Mouse (Mus musculus) kidney, postnatal 14 days (tissue): ENCODE measurements around the gene Cdkal1.
A peak's percentile ranks its signal among the peaks of the same experiment; 100 is the strongest.

ENCODE experiments used
- DNase-seq: peaks from one replicate; pipeline ENCODE4 v3.0.0; 2022; ENCODE audit warnings: mixed read lengths

Gene Cdkal1

GRCm38 (mm10) chr13:29574784-29575183 is 280.7 kb downstream of the Cdkal1 start:
- no peak for DNase-seq

DNA sequence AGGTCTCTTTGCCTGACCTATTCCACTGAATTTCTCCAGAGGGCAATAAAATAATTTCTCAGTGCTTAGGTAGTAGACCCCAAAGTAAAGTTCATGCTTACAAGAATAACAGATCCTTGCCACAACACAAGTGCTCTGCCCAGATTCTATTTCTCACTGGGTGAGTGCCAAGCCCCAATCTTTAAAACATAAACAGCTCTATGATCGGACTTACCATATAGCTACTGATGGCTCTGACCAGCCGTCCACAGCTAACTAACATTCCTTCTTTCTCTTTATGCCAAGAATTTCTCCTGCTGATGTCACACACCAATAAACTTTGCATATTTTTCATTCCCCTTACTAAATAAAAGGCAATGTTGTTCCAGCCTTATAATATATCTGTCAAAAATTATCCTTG is 283.0 kb downstream of the Cdkal1 start:
- DNase-seq, result peak; percentile 25

DNA sequence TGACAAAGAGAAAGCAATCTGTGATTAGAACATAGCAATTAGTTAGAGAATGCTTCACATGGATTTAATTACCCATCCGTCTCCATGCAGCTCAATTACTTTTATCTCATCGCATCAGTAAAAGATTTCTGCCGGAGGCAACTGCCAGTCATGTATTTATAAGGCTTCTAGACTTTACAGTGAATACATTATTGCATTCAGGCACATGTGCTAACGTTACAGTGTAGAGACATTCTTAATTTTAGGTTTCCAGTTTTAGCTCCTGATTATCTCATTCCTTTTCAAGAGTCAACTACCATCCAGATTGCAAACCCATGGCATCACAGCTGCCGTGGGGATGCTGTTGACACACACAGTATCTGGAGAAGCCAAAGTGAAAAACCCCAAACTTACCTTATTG is 289.8 kb downstream of the Cdkal1 start:
- no peak for DNase-seq

DNA sequence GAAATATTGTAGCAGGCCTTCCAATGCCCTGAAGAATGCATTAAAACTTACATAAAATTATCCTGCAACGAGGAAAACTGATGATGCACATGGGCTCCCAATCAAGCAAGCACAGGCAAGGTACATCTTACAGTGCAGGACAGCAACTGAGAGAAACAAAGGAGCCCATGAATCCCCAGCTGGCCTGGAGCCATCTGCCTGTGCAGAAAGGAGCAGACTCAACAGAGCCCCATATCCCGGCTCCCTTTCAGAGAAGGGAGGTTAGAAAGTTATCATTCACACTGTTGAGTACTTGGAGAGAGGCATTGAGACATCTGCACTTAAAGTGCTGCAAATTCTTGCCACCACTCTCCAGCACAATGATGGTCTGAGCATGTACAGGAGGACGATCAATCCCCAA is 296.3 kb downstream of the Cdkal1 start:
- no peak for DNase-seq

GRCm38 (mm10) chr13:29555160-29555785 is 300.2 kb downstream of the Cdkal1 start:
- DNase-seq, result no peak

DNA sequence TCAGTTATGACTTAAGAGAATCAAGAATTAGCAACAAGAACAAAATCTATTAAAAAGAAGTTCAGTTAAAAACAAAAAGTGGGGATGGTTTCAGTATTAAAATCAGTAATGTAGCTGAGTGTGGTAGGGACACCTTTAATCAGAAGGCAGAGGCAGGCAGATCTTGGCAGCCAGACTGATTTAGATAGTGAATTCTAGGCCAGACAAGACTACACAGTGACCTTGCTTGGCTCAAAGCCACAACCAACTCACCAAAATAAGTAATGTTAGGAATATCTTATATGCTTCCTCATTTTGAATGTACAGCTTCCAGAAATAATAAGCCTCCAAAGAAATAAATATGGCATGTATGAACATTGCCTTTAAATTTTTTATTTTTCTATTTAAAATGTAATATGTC is 301.7 kb downstream of the Cdkal1 start:
- no peak for DNase-seq

- no peak for DNase-seq
Observed at GRCm38 (mm10) chr13:29552322-29552870, 303.1 kb downstream of the Cdkal1 start.

- no peak for DNase-seq
Observed at GRCm38 (mm10) chr13:29550886-29551285, 304.6 kb downstream of the Cdkal1 start.

GRCm38 (mm10) chr13:29550203-29550602 is 305.3 kb downstream of the Cdkal1 start:
- no peak for DNase-seq

DNA sequence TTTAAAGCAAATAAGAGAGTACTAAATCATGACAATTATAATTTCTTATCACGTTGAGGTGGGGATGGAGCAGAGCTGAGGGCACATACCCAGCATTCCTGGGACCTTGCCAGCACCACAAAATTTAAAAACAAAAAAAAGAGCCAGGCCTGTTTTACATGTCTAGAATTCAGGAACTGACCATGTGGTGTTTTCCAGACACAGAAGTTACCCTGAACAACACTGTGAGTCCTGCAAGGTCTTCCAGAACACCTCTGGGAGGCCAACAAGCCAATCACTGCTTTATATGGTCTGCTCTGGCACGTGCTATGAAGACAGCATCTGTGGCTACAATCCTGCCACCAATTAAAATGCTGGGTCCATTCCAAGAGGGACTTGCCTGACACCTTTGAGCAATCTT is 305.7 kb downstream of the Cdkal1 start:
- DNase-seq, result peak; percentile 69

GRCm38 (mm10) chr13:29537906-29538305 is 317.6 kb downstream of the Cdkal1 start:
- DNase-seq, result no peak

DNA sequence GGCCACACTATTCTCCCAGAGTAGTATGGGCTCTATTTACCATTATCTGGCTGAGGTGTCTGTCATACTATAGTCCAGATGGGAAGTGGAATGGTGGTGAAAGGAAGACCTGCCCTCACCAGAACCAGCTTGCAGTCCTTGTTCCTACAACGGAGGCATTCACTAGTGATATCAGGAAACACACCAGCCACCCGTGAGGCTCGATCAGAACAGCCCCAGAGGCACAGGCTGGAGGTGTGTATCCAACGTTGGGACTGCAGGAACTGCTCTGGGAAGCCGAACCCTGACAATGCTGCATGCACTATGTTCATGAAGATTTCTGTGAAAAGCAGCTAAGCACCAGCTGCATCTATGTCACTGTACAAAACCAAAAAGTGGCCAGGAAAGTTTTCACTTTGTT is 321.9 kb downstream of the Cdkal1 start:
- DNase-seq, result no peak

GRCm38 (mm10) chr13:29528344-29528743 is 327.1 kb downstream of the Cdkal1 start:
- no peak for DNase-seq

GRCm38 (mm10) chr13:29521321-29521720 is 334.2 kb downstream of the Cdkal1 start:
- no peak for DNase-seq

DNA sequence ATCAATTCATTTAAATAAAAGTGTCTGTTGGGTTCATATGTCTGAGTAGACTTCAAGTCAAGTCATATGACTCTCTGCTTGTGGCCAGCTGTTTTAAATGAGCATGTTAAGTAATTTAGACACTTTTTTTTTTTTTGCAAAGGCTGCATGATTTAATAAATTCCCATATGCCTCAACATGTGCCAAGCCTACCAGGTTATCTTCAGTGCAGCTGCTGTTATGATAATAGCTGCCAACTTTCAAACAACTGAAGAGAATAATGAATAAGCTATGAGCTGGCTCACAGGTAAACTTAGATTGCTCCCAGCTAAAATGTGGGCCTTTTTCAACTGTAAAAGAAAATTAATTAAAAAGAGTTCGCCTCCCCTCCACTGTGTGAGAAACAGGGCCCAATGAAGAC is 341.4 kb downstream of the Cdkal1 start:
- DNase-seq, result no peak

- peak; percentile 17 for DNase-seq
Observed at GRCm38 (mm10) chr13:29504861-29505568, 350.5 kb downstream of the Cdkal1 start.

GRCm38 (mm10) chr13:29503147-29504044 is 352.1 kb downstream of the Cdkal1 start:
- peak; percentile 21 for DNase-seq

GRCm38 (mm10) chr13:29502481-29503146 is 352.9 kb downstream of the Cdkal1 start:
- no peak for DNase-seq

- DNase-seq, result no peak
Observed at GRCm38 (mm10) chr13:29501173-29501572, 354.3 kb downstream of the Cdkal1 start.

- no peak for DNase-seq
Observed at GRCm38 (mm10) chr13:29499750-29500149, 355.7 kb downstream of the Cdkal1 start.

- no peak for DNase-seq
Observed at GRCm38 (mm10) chr13:29497286-29497685, 358.2 kb downstream of the Cdkal1 start.

DNA sequence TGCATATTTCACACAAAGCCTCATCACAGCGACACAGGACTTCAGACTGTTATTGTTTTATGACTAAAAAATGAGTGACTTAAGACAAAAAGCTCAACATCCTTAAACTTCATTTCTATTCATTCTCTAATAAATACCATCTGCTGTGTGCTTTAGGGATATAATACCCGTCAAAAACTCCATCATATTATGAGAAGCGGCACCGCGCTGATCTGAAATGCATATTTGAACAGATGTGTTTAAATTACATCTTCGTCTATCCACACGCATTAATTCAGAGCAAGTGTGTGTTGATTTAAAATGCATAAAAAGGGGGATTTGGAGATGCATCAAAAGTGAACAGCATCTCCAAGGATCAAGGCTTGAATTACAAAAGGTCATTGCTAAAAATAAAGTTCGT is 365.1 kb downstream of the Cdkal1 start:
- DNase-seq, result no peak

- DNase-seq, result no peak
Observed at GRCm38 (mm10) chr13:29489476-29489875, 366.0 kb downstream of the Cdkal1 start.
